Mouse (Mus musculus) kidney, postnatal 0 days (tissue): ENCODE measurements at regions not wholly inside any gene's neighbourhood (a gene's known extent, or its start where the extent isn't known, plus 50 kb on each side); places are given as distances from the start of the nearest gene placed in this dataset.
A peak's percentile ranks its signal among the peaks of the same experiment; 100 is the strongest.

Experiments used
- ATAC-seq: fragments of 200-750 bp; cut with Nextera tagmentation; replicated peaks from 2 replicates; pipeline ENCODE4 v1.8.0; 2017; ENCODE audit warnings: low read depth, moderate number of reproducible peaks, moderate TSS enrichment, moderate library complexity; ENCODE audit not compliant: low FRiP score
- DNase-seq: peaks from one replicate; pipeline ENCODE4 v3.0.0-alpha.2; 2016; ENCODE audit warnings: low spot score
- H3K27ac ChIP-seq: fragments of 300-500 bp; sonication (generic); 2 replicates; pipeline ENCODE4 v1.5.1; 2014; ENCODE audit warnings: mild to moderate bottlenecking
- H3K27me3 ChIP-seq: fragments of 300-500 bp; sonication (generic); 2 replicates; pipeline ENCODE4 v1.6.1; 2014; ENCODE audit warnings: low read length, mixed read lengths; ENCODE audit not compliant: insufficient read depth
- H3K36me3 ChIP-seq: fragments of 300-500 bp; sonication (generic); 2 replicates; pipeline ENCODE4 v1.6.1; 2014; ENCODE audit warnings: low read length, mixed read lengths; ENCODE audit not compliant: insufficient read depth
- H3K4me1 ChIP-seq: fragments of 300-500 bp; sonication (generic); replicated peaks from 2 replicates; pipeline ENCODE4 v1.6.1; 2014; ENCODE audit warnings: antibody characterized with exemption, low read length, mixed read lengths; ENCODE audit not compliant: insufficient read depth
- H3K4me2 ChIP-seq: fragments of 300-500 bp; sonication (generic); 2 replicates; pipeline ENCODE4 v1.6.1; 2014; ENCODE audit warnings: mild to moderate bottlenecking, low read length, moderate library complexity, mixed read lengths
- H3K4me3 ChIP-seq: fragments of 300-500 bp; sonication (generic); replicated peaks from 2 replicates; pipeline ENCODE4 v1.5.1; 2014; ENCODE audit warnings: low read depth, low read length
- H3K9ac ChIP-seq: fragments of 300-500 bp; sonication (generic); 2 replicates; pipeline ENCODE4 v1.6.1; 2014; ENCODE audit warnings: low read depth, low read length
- H3K9me3 ChIP-seq: fragments of 300-500 bp; sonication (generic); replicated peaks from 2 replicates; pipeline ENCODE4 v1.6.1; 2016; ENCODE audit warnings: low read length, inconsistent platforms, mixed read lengths
- CTCF ChIP-seq: IDR thresholded peaks from 2 replicates; pipeline ENCODE4 v1.5.1; 2016; ENCODE audit warnings: antibody characterized with exemption, low read depth, mild to moderate bottlenecking, moderate library complexity
- WGBS: fragments of 180-500 bp; shearing (Covaris S2); extraction: QIAGEN DNeasy Blood & Tissue Kit; methylation state at CpG from one replicate; pipeline ENCODE4 v1.1.7; 2014; 5-methylcytosine and 5-hydroxymethylcytosine counted together

DNA sequence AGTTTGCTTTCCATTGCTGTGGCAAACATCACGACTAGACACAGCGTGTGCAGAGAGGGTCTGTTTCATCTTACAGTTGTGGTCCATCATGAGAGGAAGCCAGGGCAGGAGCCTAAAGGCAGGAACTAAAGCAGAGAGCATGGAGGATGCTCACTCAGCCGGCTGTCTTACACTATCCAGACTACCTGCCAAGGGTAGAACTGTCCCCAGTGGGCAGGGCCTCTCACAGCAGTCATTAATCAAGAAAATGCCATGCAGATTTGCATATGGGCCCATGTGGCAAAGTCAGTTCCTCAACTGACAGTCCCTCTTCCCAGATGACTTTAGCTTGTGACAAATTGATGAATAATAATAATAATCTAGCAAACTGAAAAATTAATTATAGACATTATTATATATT, 192.6 kb downstream of the Sp3 start:
- DNase-seq (no peak), ATAC-seq (no peak)
- no peak overlapping the region for H3K4me2 ChIP-seq
- H3K4me1 ChIP-seq: no peaks in the 10 kb centered on the region
- 73% methylated on average over 3 of the region's 3 CpGs for WGBS
- H3K27me3 ChIP-seq: no peaks in the 10 kb centered on the region
- no peaks in the 10 kb centered on the region for H3K9me3 ChIP-seq
- H3K27ac ChIP-seq: no peak overlapping the region
- H3K4me3 ChIP-seq: no peak overlapping the region
- no peak overlapping the region for H3K9ac ChIP-seq
- TF ChIP-seq CTCF: no peak
- H3K36me3 ChIP-seq: no peaks in the 10 kb centered on the region

DNA sequence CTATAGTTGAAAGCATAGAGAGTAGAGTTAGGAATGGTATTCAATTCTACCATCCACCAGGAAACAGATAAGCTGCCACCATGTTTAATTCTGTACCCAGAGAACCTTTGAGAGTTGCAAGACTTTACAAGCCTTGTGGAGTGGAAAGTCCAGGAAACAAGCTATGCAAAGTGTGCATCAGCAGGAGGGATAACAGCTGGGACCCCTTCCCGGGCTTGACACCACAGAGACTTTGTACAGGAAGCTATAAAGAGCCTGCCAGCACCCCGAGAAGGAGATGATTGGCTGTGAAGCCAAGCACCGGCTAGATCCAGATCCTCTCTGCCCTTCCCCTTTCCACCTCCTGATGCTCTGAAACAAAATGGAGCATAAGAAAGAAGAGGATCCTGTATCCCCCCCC, 188.8 kb downstream of the Sp3 start:
- 29% methylated on average over 3 of the region's 3 CpGs for WGBS
- Histone ChIP-seq H3K9ac (no peak overlapping the region), H3K9me3 (no peaks in the 10 kb centered on the region), H3K4me3 (no peak overlapping the region), H3K4me2 (no peak overlapping the region), H3K4me1 (no peaks in the 10 kb centered on the region), H3K36me3 (no peaks in the 10 kb centered on the region), H3K27ac (no peak overlapping the region), H3K27me3 (no peaks in the 10 kb centered on the region)
- no peak for ATAC-seq
- peak; percentile 55 for DNase-seq
- TF ChIP-seq CTCF: no peak

DNA sequence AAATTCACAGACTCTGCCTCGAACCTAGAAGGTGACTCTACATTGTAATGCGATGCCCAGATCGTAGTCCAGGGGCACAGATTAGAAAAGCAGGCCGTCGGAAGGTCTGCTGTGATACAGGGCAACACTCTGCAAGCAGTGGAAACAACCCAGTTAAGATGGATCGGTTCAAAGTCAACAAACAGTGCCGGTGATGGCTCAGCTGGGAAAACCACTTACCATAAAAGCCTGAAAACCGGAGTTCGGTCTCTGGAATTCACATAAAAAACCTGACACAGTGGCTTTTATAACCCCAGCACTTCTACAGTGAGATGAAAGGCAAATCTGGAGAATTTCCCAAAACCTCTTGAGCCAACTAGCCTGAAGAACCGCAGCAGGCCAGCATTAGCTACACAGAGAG, 186.8 kb downstream of the Sp3 start:
- DNase-seq (peak; percentile 34), ATAC-seq (no peak)
- no peak for TF ChIP-seq CTCF
- Histone ChIP-seq H3K4me1 (no peaks in the 10 kb centered on the region), H3K27me3 (no peaks in the 10 kb centered on the region), H3K9me3 (no peaks in the 10 kb centered on the region), H3K9ac (no peak overlapping the region), H3K27ac (no peak overlapping the region), H3K4me2 (no peak overlapping the region), H3K4me3 (no peak overlapping the region), H3K36me3 (no peaks in the 10 kb centered on the region)
- WGBS: 21% methylated on average over 10 of the region's 10 CpGs

DNA sequence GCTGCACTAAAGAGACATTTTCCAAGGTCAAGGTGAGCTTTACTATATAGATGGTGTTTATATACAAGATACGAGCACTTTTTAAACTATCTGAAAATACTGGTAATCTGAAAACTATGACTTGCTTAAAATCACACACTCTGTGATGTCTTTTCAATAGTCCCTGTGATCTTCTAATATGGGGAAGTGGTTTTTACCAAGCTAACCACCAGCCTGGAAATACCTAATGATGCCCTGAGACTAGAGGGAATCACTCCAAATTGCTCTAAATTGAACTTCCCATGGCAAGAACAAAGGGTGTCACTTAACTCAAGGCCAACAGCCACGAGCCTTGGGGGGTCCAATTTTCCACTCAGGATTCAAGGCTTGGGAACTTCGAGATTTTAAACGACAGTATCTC, 185.7 kb downstream of the Sp3 start:
- WGBS: 67% methylated on average over 4 of the region's 4 CpGs
- no peaks in the 10 kb centered on the region for H3K27me3 ChIP-seq
- no peaks in the 10 kb centered on the region for H3K36me3 ChIP-seq
- no peak overlapping the region for H3K4me2 ChIP-seq
- H3K9me3 ChIP-seq: no peaks in the 10 kb centered on the region
- H3K27ac ChIP-seq: no peak overlapping the region
- H3K9ac ChIP-seq: no peak overlapping the region
- ATAC-seq: no peak
- no peak for DNase-seq
- H3K4me3 ChIP-seq: no peak overlapping the region
- H3K4me1 ChIP-seq: no peaks in the 10 kb centered on the region
- no peak for TF ChIP-seq CTCF

DNA sequence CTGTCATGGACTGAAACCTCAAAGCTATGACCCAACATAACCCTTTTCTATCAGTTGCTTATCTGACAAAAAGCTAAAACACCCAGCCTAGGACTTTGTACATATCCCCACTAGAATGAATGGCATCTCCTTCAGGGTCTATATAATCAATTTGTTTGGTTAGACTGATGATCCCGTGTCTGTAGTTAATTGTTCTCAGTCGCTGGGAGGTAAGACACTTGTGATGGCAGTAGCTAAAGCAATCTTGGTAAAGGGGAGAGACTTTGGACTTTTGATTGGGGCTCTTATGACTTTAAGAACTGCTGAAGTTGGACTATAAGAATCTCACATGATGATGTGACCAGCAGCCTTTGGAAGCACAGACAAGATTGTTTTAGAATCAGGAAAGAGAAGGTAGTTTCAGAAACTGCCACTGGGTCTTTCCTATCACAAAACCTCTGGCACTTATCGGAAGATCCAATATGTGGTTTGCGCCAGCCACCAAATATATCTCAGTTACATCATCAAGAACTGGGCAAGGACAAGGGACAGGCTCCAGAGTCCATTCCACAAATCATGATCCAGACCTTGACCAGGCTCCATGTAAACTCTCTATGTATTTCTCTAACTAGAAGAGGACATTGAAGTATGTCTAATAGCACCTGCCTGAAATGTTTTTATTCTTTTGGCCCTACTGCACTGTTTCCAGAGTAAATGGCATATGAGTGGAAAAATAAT, 183.1 kb downstream of the Sp3 start:
- Histone ChIP-seq H3K4me2 (no peak overlapping the region), H3K4me1 (no peaks in the 10 kb centered on the region), H3K9ac (no peak overlapping the region), H3K27me3 (no peaks in the 10 kb centered on the region), H3K4me3 (no peak overlapping the region), H3K9me3 (0 out of 2 replicates have a peak, but pooled peaks cover 2% of the 10 kb centered on the region), H3K36me3 (no peaks in the 10 kb centered on the region), H3K27ac (no peak overlapping the region)
- 86% methylated on average over 4 of the region's 4 CpGs for WGBS
- no peak for TF ChIP-seq CTCF
- no peak for DNase-seq
- no peak for ATAC-seq

DNA sequence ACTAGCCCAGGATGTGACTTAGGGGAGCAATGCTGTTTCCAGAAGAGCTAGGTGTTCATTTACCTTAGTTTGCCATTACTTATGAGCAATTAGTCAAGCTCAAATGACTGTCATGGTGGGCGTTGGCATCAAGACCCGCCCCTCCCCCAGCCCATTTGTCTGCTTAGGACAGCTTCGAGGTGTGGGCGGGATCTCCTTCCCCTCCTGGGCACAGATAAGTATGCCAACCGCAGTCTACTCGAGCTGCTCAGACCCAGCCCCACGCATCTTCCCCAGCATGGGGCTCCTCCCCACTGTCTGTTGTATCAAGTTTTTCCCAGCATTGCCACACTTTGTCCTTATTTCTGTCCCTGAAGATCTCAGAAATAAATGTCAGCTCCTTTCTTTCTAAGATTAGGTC, 179.6 kb downstream of the Sp3 start:
- no peak overlapping the region for H3K9ac ChIP-seq
- DNase-seq: peak; percentile 16
- H3K9me3 ChIP-seq: 0 out of 2 replicates have a peak, but pooled peaks cover 2% of the 10 kb centered on the region
- no peaks in the 10 kb centered on the region for H3K4me1 ChIP-seq
- no peak overlapping the region for H3K4me3 ChIP-seq
- no peak overlapping the region for H3K4me2 ChIP-seq
- no peaks in the 10 kb centered on the region for H3K27me3 ChIP-seq
- no peak for TF ChIP-seq CTCF
- H3K36me3 ChIP-seq: no peaks in the 10 kb centered on the region
- H3K27ac ChIP-seq: no peak overlapping the region
- WGBS: 46% methylated on average over 7 of the region's 7 CpGs
- ATAC-seq: no peak
